Mouse (Mus musculus): ENCODE measurements around the gene Tanc2.

- no peak for TF ChIP-seq POLR2A (IDR thresholded peaks at IDR 0.05; ENCODE audit: insufficient read depth, low read length)
- no peak for TF ChIP-seq CTCF (IDR thresholded peaks at IDR 0.05; ENCODE audit: low read depth, low read length)
Observed at GRCm38 (mm10) chr11:105759413-105759812, 169.6 kb downstream of the Tanc2 start.

All from ES-Bruce4 (cell line).